Mouse (Mus musculus) spleen, adult 2 months (tissue): ENCODE results near the gene Kif3a.

Experiments
- CTCF ChIP-seq: fragments of 200-500 bp; IDR thresholded peaks from 2 replicates; pipeline ENCODE4 v1.5.1; 2011; ENCODE audit warnings: mild to moderate bottlenecking, inconsistent platforms; ENCODE audit not compliant: insufficient read depth, insufficient read length, insufficient replicate concordance; ENCODE audit errors: extremely low read depth
- POLR2A ChIP-seq: fragments of 200-500 bp; IDR thresholded peaks from 2 replicates; pipeline ENCODE4 v1.6.1; 2011; ENCODE audit warnings: low read depth, low read length, inconsistent platforms

DNA sequence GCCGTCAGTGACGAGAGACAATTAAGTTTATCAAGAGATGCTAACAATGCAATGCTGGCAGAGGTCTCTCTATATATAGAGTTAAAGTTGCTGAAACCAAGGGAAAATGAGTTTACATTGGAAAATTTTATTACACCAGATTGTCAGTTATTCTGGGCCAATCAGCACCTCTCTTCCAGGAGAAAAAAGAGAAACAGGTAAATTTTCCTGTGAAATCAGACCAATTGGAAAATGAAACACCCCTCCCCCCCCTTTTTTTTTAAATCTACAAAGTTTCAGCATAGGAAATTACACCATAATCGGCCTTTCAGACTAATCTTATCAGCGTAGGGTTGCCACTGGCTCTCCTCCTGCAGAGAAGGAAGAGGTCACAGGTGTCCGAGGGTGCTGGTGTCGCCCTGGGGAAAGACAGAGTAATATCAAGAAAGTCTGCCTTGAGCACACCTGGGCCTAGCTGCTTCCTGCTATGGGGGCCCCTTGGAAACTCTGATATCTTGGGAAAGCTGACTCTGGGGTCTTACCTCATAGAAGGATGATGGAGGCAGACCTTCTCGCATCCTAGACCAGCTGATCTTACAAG, 51.5 kb downstream of the Kif3a start, which contains the start of gene Il4:
- TF ChIP-seq CTCF (no peak), POLR2A (no peak)
